In genomic region chr16:97240085-97240484, GRCm38 (mm10) we compare ENCODE assay signal across 25 mouse cellular contexts.
A peak's percentile ranks its signal among the peaks of the same experiment; 100 is the strongest.
DNase-seq lines count a peak whose midpoint lies in the region; ATAC-seq and TF ChIP-seq lines count a peak whose summit lies in the region.
"Had no signal": no experiment of that assay in that cellular context is flagged by ENCODE, and none has a peak within 500 bp of the region (broad histone marks: within the 10 kb centered on the region; RNA-seq: fewer than 3 reads in every experiment).

No protein-coding gene starts in this region.

- H3K4me3 ChIP-seq in heart, adult 2 months, result no peak overlapping the region
- H3K4me3 ChIP-seq in hindbrain, embryonic 11.5 days (ENCODE audit: low read depth, low read length), result no peak overlapping the region
- H3K4me3 ChIP-seq: gastrocnemius, adult 2 months had no signal

- no peak overlapping the region for H3K27ac ChIP-seq in heart, adult 2 months
- H3K27ac ChIP-seq in hindbrain, embryonic 11.5 days (ENCODE audit: low read depth, low read length), result no peak overlapping the region
- H3K27ac ChIP-seq: gastrocnemius, adult 2 months; hindbrain, embryonic 14.5 days; hindbrain, postnatal 0 days had no signal

- no peak for TF ChIP-seq CTCF in heart, adult 2 months (IDR thresholded peaks at IDR 0.05)

- no peak overlapping the region for H3K9ac ChIP-seq in heart, adult 2 months (ENCODE audit: low read depth, low read length)
- no peak overlapping the region for H3K9ac ChIP-seq in hindbrain, embryonic 11.5 days (ENCODE audit: low read depth, low read length)
- H3K9ac ChIP-seq: forebrain, postnatal 0 days; hindbrain, embryonic 14.5 days had no signal

- H3K79me2 ChIP-seq in heart, adult 2 months (replicated peaks; ENCODE audit: control insufficient read depth, insufficient read depth, low read length), result no peaks in the 10 kb centered on the region

- TF ChIP-seq POLR2A in heart, adult 2 months (IDR thresholded peaks at IDR 0.05; ENCODE audit: insufficient read depth, low read depth, low read length), result no peak

- no peaks in the 10 kb centered on the region for H3K27me3 ChIP-seq in heart, adult 2 months (ENCODE audit: control insufficient read depth, insufficient read depth, low read length)
- no peaks in the 10 kb centered on the region for H3K27me3 ChIP-seq in hindbrain, embryonic 11.5 days (ENCODE audit: control insufficient read depth, insufficient read depth, low read length)
- H3K27me3 ChIP-seq: CH12.LX, Patski had no signal

- no peak overlapping the region for H3K4me2 ChIP-seq in hindbrain, embryonic 11.5 days (replicated peaks; ENCODE audit: low read depth, low read length)
- H3K4me2 ChIP-seq: heart, embryonic 11.5 days; hindbrain, embryonic 14.5 days had no signal

- peak; percentile 55 for ATAC-seq in granulocyte monocyte progenitor cell, adult 5-6 weeks (replicated peaks; ENCODE audit: poor library complexity, severe bottlenecking)
- ATAC-seq in megakaryocyte progenitor cell, adult 5-6 weeks (replicated peaks; ENCODE audit: poor library complexity), result peak; percentile 55
- ATAC-seq in hindbrain, embryonic 11.5 days (ENCODE audit: low FRiP score), result no peak
- no peak for ATAC-seq in erythroid progenitor cell, adult 5-6 weeks (replicated peaks; ENCODE audit: low FRiP score, poor library complexity, severe bottlenecking)
- ATAC-seq: forebrain, postnatal 0 days; hindbrain, postnatal 0 days; inflammation-experienced regulatory T-cells, adult 6 months; Patski had no signal

- intact Hi-C loops in heart, adult 2 months (cut with DNase I), result no loop called here

- WGBS in heart, adult 2 months, result 63% methylated on average over 7 of the region's 7 CpGs
- WGBS in hindbrain, embryonic 11.5 days, result 82% methylated on average over 7 of the region's 7 CpGs

- peak; percentile 66 for DNase-seq in heart, adult 11 months
- DNase-seq in heart, adult 2 months, result no peak
- peak; percentile 29 for DNase-seq in 416B (ENCODE audit: low read depth)
- DNase-seq in lung, postnatal 25 days (ENCODE audit: low spot score), result no peak
- DNase-seq in hindbrain, embryonic 11.5 days (ENCODE audit: low spot score), result no peak
- DNase-seq: adrenal gland, postnatal 10 days; adrenal gland, postnatal 36 days; B cell, adult 2 months; cerebellum, adult 11 months; cerebellum, adult 8-10 months; cerebellum, postnatal 10 days; cerebellum, postnatal 36 days; forebrain, postnatal 0 days; gastrocnemius, adult 2 months; gastrocnemius, postnatal 14 days had no signal

- no peak for TF ChIP-seq EP300 in heart, adult 2 months (IDR thresholded peaks at IDR 0.05; ENCODE audit: insufficient read depth, low read depth, low read length)

- H3K9me3 ChIP-seq in hindbrain, embryonic 11.5 days (ENCODE audit: control insufficient read depth, low read length), result no peaks in the 10 kb centered on the region
- H3K9me3 ChIP-seq: G1E had no signal

- no peaks in the 10 kb centered on the region for H3K36me3 ChIP-seq in heart, adult 2 months (ENCODE audit: control insufficient read depth, insufficient read depth, low read length)
- H3K36me3 ChIP-seq in hindbrain, embryonic 11.5 days (ENCODE audit: control insufficient read depth, insufficient read depth, low read length), result no peaks in the 10 kb centered on the region
- H3K36me3 ChIP-seq: G1E had no signal

- no peaks in the 10 kb centered on the region for H3K4me1 ChIP-seq in heart, adult 2 months (ENCODE audit: control insufficient read depth, insufficient read depth, low read length)
- H3K4me1 ChIP-seq in hindbrain, embryonic 11.5 days (replicated peaks; ENCODE audit: control insufficient read depth, insufficient read depth, low read length), result no peaks in the 10 kb centered on the region

Comparison
In these comparisons a context has a peak if more than half of its experiments do, and no peak if none do; other contexts are left out.
1. DNase-seq: peak in heart, adult 11 months (single experiment) and 416B (single experiment); none in heart, adult 2 months (0 of 2), lung, postnatal 25 days (single experiment) and hindbrain, embryonic 11.5 days (single experiment).
2. ATAC-seq: peak in granulocyte monocyte progenitor cell, adult 5-6 weeks (single experiment) and megakaryocyte progenitor cell, adult 5-6 weeks (single experiment); none in hindbrain, embryonic 11.5 days (single experiment) and erythroid progenitor cell, adult 5-6 weeks (single experiment).